Mouse (Mus musculus): ENCODE measurements around the gene Rabl2.

- no peak for TF ChIP-seq CTCF (IDR thresholded peaks at IDR 0.05; ENCODE audit: control insufficient read depth, insufficient read depth, insufficient replicate concordance, low read depth, low read length)
- TF ChIP-seq POLR2A (IDR thresholded peaks at IDR 0.05; ENCODE audit: control insufficient read depth, low read depth, low read length), result no peak
Observed at GRCm38 (mm10) chr15:89585631-89586030, 6.1 kb downstream of the Rabl2 start.
